Mouse (Mus musculus): ENCODE data around the gene Klrg2.

DNA sequence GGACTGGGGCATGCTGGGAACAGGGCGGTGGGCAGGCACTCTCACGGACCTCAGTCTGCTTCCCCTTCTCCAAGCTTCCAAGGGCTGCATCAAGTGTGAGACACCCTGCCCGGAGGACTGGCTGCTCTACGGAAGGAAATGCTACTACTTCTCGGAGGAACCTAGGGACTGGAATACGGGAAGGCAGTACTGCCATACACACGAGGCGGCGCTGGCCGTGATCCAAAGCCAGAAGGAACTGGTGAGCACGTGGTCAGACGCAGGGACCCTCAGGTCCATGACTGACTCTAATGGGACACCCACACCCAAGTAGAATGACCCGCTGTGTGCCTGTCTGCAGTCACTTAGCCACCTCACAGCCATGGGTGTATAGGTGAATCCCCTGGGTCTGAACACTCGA lies 39.7 kb upstream of the Klrg2 start:
- no peak for TF ChIP-seq POLR2A (IDR thresholded peaks at IDR 0.05; ENCODE audit: low read depth, low read length)
- no peak for TF ChIP-seq CTCF (conservative IDR thresholded peaks at IDR 0.05 in 1 of 2, IDR thresholded peaks at IDR 0.05 in 1 of 2; ENCODE audit: low read depth in 2 of 2, low read length in 2 of 2)
- TF ChIP-seq MYC (IDR thresholded peaks at IDR 0.05; ENCODE audit: low read depth, low read length), result no peak
- no peak for TF ChIP-seq BHLHE40 (IDR thresholded peaks at IDR 0.05; ENCODE audit: low read depth, low read length)
- no peak for TF ChIP-seq RCOR1 (conservative IDR thresholded peaks at IDR 0.05; ENCODE audit: low read depth, low read length)
- no peak for TF ChIP-seq MAFK (IDR thresholded peaks at IDR 0.05; ENCODE audit: insufficient replicate concordance, low read length)
- no peak for TF ChIP-seq EP300 (IDR thresholded peaks at IDR 0.05; ENCODE audit: low read length)
- no peak for TF ChIP-seq MAX (IDR thresholded peaks at IDR 0.05; ENCODE audit: low read length)
- TF ChIP-seq E2F4 (IDR thresholded peaks at IDR 0.05; ENCODE audit: insufficient replicate concordance, low read depth, low read length), result no peak
- TF ChIP-seq MEF2A (IDR thresholded peaks at IDR 0.05; ENCODE audit: borderline replicate concordance, low read depth, low read length), result no peak
- TF ChIP-seq POLR2AphosphoS2 (IDR thresholded peaks at IDR 0.05; ENCODE audit: low read depth, low read length), result no peak
- no peak for TF ChIP-seq CHD2 (IDR thresholded peaks at IDR 0.05; ENCODE audit: low read length)
- no peak for TF ChIP-seq UBTF (IDR thresholded peaks at IDR 0.05; ENCODE audit: low read depth, low read length)
- no peak for TF ChIP-seq ZKSCAN1 (IDR thresholded peaks at IDR 0.05; ENCODE audit: borderline replicate concordance, low read depth, low read length)

Data from CH12.LX (cell line).